Mouse (Mus musculus) kidney, postnatal 4 days (tissue): ENCODE measurements around the gene Actg1.

ENCODE experiments used
- DNase-seq, 2 experiments: peaks; one replicate each; pipeline ENCODE4 v3.0.0; 2021; ENCODE audit warnings: mixed read lengths in 2 of 2

Actg1 gene

GRCm38 (mm10) chr11:120308441-120309320 is 39.7 kb downstream of the Actg1 start:
- no peak for DNase-seq

GRCm38 (mm10) chr11:120307566-120308430 is 40.5 kb downstream of the Actg1 start:
- peak; percentile 99 for DNase-seq

GRCm38 (mm10) chr11:120307132-120307413 is 41.3 kb downstream of the Actg1 start:
- DNase-seq: peak; percentile 20 to 43

GRCm38 (mm10) chr11:120306366-120307131 is 41.8 kb downstream of the Actg1 start:
- DNase-seq: peak in 1 of 2 experiments; percentile 11

GRCm38 (mm10) chr11:120305535-120306365 is 42.6 kb downstream of the Actg1 start:
- DNase-seq: no peak

GRCm38 (mm10) chr11:120304886-120305534 is 43.3 kb downstream of the Actg1 start:
- DNase-seq: peak; percentile 91 to 95

GRCm38 (mm10) chr11:120304350-120304694 is 44.0 kb downstream of the Actg1 start:
- DNase-seq: peak in 1 of 2 experiments; percentile 49

GRCm38 (mm10) chr11:120303559-120304349 is 44.6 kb downstream of the Actg1 start:
- DNase-seq: no peak

GRCm38 (mm10) chr11:120303119-120303518 is 45.2 kb downstream of the Actg1 start:
- DNase-seq: no peak

- no peak for DNase-seq
Observed at GRCm38 (mm10) chr11:120299484-120299883, 48.9 kb downstream of the Actg1 start.

GRCm38 (mm10) chr11:120298441-120299141 is 49.8 kb downstream of the Actg1 start:
- no peak for DNase-seq

GRCm38 (mm10) chr11:120297767-120298166 is 50.6 kb downstream of the Actg1 start:
- no peak for DNase-seq

GRCm38 (mm10) chr11:120296305-120297144 is 51.8 kb downstream of the Actg1 start:
- DNase-seq: peak; percentile 41 to 63
